Mouse (Mus musculus) heart, postnatal 0 days (tissue): ENCODE measurements at regions not wholly inside any gene's neighbourhood (a gene's known extent, or its start where the extent isn't known, plus 50 kb on each side); places are given as distances from the start of the nearest gene placed in this dataset.
A peak's percentile ranks its signal among the peaks of the same experiment; 100 is the strongest.

ENCODE experiments used
- ATAC-seq: fragments of 200-750 bp; cut with Nextera tagmentation; 2 replicates; pipeline ENCODE4 v1.8.0; 2017; ENCODE audit warnings: low read depth, moderate number of reproducible peaks, moderate library complexity; ENCODE audit not compliant: insufficient read depth
- DNase-seq: peaks from one replicate; pipeline ENCODE4 v3.0.0-alpha.2; 2016; ENCODE audit warnings: low spot score
- H3K27ac ChIP-seq: fragments of 300-500 bp; sonication (generic); 2 replicates; pipeline ENCODE4 v1.5.1; 2014; ENCODE audit warnings: low read depth, mild to moderate bottlenecking
- H3K27me3 ChIP-seq: fragments of 300-500 bp; sonication (generic); 2 replicates; pipeline ENCODE4 v1.6.1; 2014; ENCODE audit warnings: low read length, mixed read lengths; ENCODE audit not compliant: control insufficient read depth, insufficient read depth
- H3K36me3 ChIP-seq: fragments of 300-500 bp; sonication (generic); replicated peaks from 2 replicates; pipeline ENCODE4 v1.6.1; 2014; ENCODE audit warnings: low read length, mixed read lengths; ENCODE audit not compliant: control insufficient read depth, insufficient read depth
- H3K4me1 ChIP-seq: fragments of 300-500 bp; sonication (generic); 2 replicates; pipeline ENCODE4 v1.6.1; 2014; ENCODE audit warnings: antibody characterized with exemption; ENCODE audit not compliant: control insufficient read depth, insufficient read depth
- H3K4me2 ChIP-seq: fragments of 300-500 bp; sonication (generic); 2 replicates; pipeline ENCODE4 v1.6.1; 2014; ENCODE audit warnings: low read depth, mild to moderate bottlenecking, low read length, moderate library complexity
- H3K4me3 ChIP-seq: fragments of 300-500 bp; sonication (generic); 2 replicates; pipeline ENCODE4 v1.5.1; 2014; ENCODE audit warnings: low read depth, low read length
- H3K9ac ChIP-seq: fragments of 300-500 bp; sonication (generic); replicated peaks from 2 replicates; pipeline ENCODE4 v1.6.1; 2014; ENCODE audit warnings: low read depth, low read length, mixed read lengths
- H3K9me3 ChIP-seq: fragments of 300-500 bp; sonication (generic); replicated peaks from 2 replicates; pipeline ENCODE4 v1.6.1; 2016; ENCODE audit warnings: low read length; ENCODE audit not compliant: control insufficient read depth
- CTCF ChIP-seq: IDR thresholded peaks from 2 replicates; pipeline ENCODE4 v1.5.1; 2016; ENCODE audit warnings: antibody characterized with exemption, control low read depth, low read depth
- EP300 ChIP-seq: IDR thresholded peaks from 2 replicates; pipeline ENCODE4 v1.6.1; 2016; ENCODE audit warnings: antibody characterized with exemption, low read depth
- WGBS: fragments of 180-500 bp; shearing (Covaris S2); extraction: QIAGEN DNeasy Blood & Tissue Kit; methylation state at CpG from one replicate; pipeline ENCODE4 v1.1.7; 2014; 5-methylcytosine and 5-hydroxymethylcytosine counted together

GRCm38 (mm10) chr2:171636837-171637236, 406.4 kb downstream of the Cbln4 start:
- no peaks in the 10 kb centered on the region for H3K27me3 ChIP-seq
- no peak for DNase-seq
- H3K4me2 ChIP-seq: no peak overlapping the region
- TF ChIP-seq CTCF: no peak
- no peak for TF ChIP-seq EP300
- 42% methylated on average over 6 of the region's 6 CpGs for WGBS
- no peak overlapping the region for H3K9ac ChIP-seq
- H3K4me1 ChIP-seq: no peaks in the 10 kb centered on the region
- H3K9me3 ChIP-seq: no peaks in the 10 kb centered on the region
- ATAC-seq: no peak
- H3K27ac ChIP-seq: no peak overlapping the region
- H3K4me3 ChIP-seq: no peak overlapping the region
- no peaks in the 10 kb centered on the region for H3K36me3 ChIP-seq

GRCm38 (mm10) chr2:171633355-171634097, 409.7 kb downstream of the Cbln4 start:
- ATAC-seq (peak; percentile 70), DNase-seq (peak; percentile 21)
- H3K9me3 ChIP-seq: no peaks in the 10 kb centered on the region
- no peak overlapping the region for H3K4me3 ChIP-seq
- no peaks in the 10 kb centered on the region for H3K4me1 ChIP-seq
- WGBS: 47% methylated on average over 15 of the region's 15 CpGs
- H3K36me3 ChIP-seq: no peaks in the 10 kb centered on the region
- H3K27ac ChIP-seq: peak overlapping the region; percentile 61
- H3K4me2 ChIP-seq: no peak overlapping the region
- TF ChIP-seq CTCF: no peak
- no peak overlapping the region for H3K9ac ChIP-seq
- no peaks in the 10 kb centered on the region for H3K27me3 ChIP-seq

GRCm38 (mm10) chr2:171630101-171630715, 413.1 kb downstream of the Cbln4 start:
- no peak for DNase-seq
- no peaks in the 10 kb centered on the region for H3K4me1 ChIP-seq
- H3K27ac ChIP-seq: no peak overlapping the region
- 82% methylated on average over 9 of the region's 9 CpGs for WGBS
- H3K9ac ChIP-seq: no peak overlapping the region
- TF ChIP-seq CTCF: no peak
- no peak for TF ChIP-seq EP300
- H3K4me3 ChIP-seq: no peak overlapping the region
- no peaks in the 10 kb centered on the region for H3K27me3 ChIP-seq
- H3K4me2 ChIP-seq: no peak overlapping the region
- ATAC-seq: no peak
- no peaks in the 10 kb centered on the region for H3K36me3 ChIP-seq
- H3K9me3 ChIP-seq: no peaks in the 10 kb centered on the region

GRCm38 (mm10) chr2:171628182-171628850, 414.9 kb downstream of the Cbln4 start:
- H3K4me2 ChIP-seq: no peak overlapping the region
- no peak overlapping the region for H3K27ac ChIP-seq
- no peak overlapping the region for H3K4me3 ChIP-seq
- no peaks in the 10 kb centered on the region for H3K4me1 ChIP-seq
- no peaks in the 10 kb centered on the region for H3K36me3 ChIP-seq
- TF ChIP-seq CTCF: no peak
- no peak for TF ChIP-seq EP300
- ATAC-seq: no peak
- WGBS: 87% methylated on average over 10 of the region's 10 CpGs
- no peaks in the 10 kb centered on the region for H3K27me3 ChIP-seq
- H3K9me3 ChIP-seq: no peaks in the 10 kb centered on the region
- DNase-seq: no peak
- no peak overlapping the region for H3K9ac ChIP-seq

GRCm38 (mm10) chr2:171620668-171621067, 422.6 kb downstream of the Cbln4 start:
- no peak overlapping the region for H3K4me3 ChIP-seq
- DNase-seq (no peak), ATAC-seq (no peak)
- no peaks in the 10 kb centered on the region for H3K9me3 ChIP-seq
- H3K36me3 ChIP-seq: no peaks in the 10 kb centered on the region
- no peak overlapping the region for H3K9ac ChIP-seq
- TF ChIP-seq EP300: no peak
- TF ChIP-seq CTCF: no peak
- no peaks in the 10 kb centered on the region for H3K4me1 ChIP-seq
- 85% methylated on average over 5 of the region's 5 CpGs for WGBS
- H3K4me2 ChIP-seq: no peak overlapping the region
- H3K27me3 ChIP-seq: no peaks in the 10 kb centered on the region
- no peak overlapping the region for H3K27ac ChIP-seq
